Mouse (Mus musculus): ENCODE data around the gene Dnajc24. TPM values are rescaled to one million over a fixed set of nuclear protein-coding genes. Genes with fewer than 3 reads are reported as not detected.

Dnajc24 gene
- 39.4 and 45.0 TPM in 2 replicates for polyA plus RNA-seq (2014; fragmentation: Nextera tagmentation; extraction: Ambion mirVana)

- Histone ChIP-seq H3K27ac (ENCODE audit: low read depth, low read length) (peak within 1 kb of the TSS; percentile 51; the same call in 1 of the 2 replicates), H3K36me3 (ENCODE audit: control insufficient read depth, insufficient read depth, low read length) (peaks cover 3% of the 10 kb centered on the region; the same call in 1 of the 2 replicates), H3K9ac (ENCODE audit: low read depth, low read length) (peak within 1 kb of the TSS; percentile 87), H3K4me1 (ENCODE audit: control insufficient read depth, insufficient read depth, low read length) (no peaks in the 10 kb centered on the region), H3K4me2 (replicated peaks; ENCODE audit: low read depth, low read length) (peak within 1 kb of the TSS; percentile 64), H3K9me3 (ENCODE audit: control insufficient read depth, low read length) (no peaks in the 10 kb centered on the region), H3K4me3 (ENCODE audit: low read length) (peak within 1 kb of the TSS; percentile 87), H3K27me3 (ENCODE audit: control insufficient read depth, insufficient read depth, low read length) (no peaks in the 10 kb centered on the region)
- ATAC-seq (ENCODE audit: low FRiP score, low TSS enrichment) = peak; percentile 99
- 2% methylated on average over 44 of the region's 44 CpGs for WGBS
These were observed at the start of gene Dnajc24 for GRCm38 (mm10) chr2:106002835-106003739. Dnajc24 (minus strand) TSS chr2:106003549.

DNA sequence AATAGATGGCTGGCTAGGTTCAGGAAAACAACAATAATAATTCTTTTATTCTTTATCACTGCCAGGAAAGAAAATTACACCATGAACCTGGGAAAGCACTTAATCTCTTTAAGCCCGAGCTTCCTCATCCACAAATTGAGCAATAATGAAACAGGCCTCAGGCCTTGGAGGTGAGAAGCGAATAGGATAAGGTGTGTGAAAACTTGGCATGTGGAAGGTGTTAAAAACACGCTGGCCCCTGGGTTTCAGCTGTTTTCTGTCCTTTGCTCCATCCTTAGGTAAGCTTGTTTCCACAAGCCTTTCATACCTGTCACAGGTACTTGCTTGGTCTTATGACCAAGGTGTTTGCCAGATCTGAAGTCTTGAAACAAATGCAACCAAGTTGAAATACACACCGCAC is 43.3 kb upstream of the Dnajc24 start:
- ATAC-seq (ENCODE audit: low FRiP score, low TSS enrichment) = no peak
- H3K36me3 ChIP-seq (ENCODE audit: control insufficient read depth, insufficient read depth, low read length) = no peaks in the 10 kb centered on the region
- WGBS = 78% methylated on average over 4 of the region's 4 CpGs

DNA sequence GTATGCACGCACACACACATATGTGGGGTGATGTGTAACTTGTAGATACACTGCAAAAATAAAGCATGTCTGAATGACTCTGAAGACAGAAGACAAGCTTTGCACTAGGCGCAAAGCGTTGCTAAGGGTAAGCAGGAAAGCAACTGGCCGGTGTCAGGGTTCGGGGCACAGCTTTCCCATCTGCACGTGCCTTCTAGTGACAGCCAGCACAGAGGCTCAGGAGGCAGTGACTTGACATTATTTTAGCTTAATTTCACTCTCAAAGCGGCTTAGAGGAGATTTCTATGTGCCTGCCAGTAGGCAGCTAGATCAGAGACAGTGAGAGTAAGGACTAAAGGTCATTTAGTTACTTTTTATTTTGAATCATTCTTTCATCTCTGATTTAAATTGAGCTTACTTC is 39.1 kb upstream of the Dnajc24 start:
- Histone ChIP-seq H3K4me2 (replicated peaks; ENCODE audit: low read depth, low read length) (no peak overlapping the region), H3K4me3 (ENCODE audit: low read length) (no peak overlapping the region), H3K36me3 (ENCODE audit: control insufficient read depth, insufficient read depth, low read length) (no peaks in the 10 kb centered on the region), H3K9me3 (ENCODE audit: control insufficient read depth, low read length) (no peaks in the 10 kb centered on the region), H3K9ac (ENCODE audit: low read depth, low read length) (no peak overlapping the region), H3K27me3 (ENCODE audit: control insufficient read depth, insufficient read depth, low read length) (no peaks in the 10 kb centered on the region), H3K27ac (ENCODE audit: low read depth, low read length) (no peak overlapping the region), H3K4me1 (ENCODE audit: control insufficient read depth, insufficient read depth, low read length) (no peaks in the 10 kb centered on the region)
- WGBS = 86% methylated on average over 7 of the region's 7 CpGs
- ATAC-seq (ENCODE audit: low FRiP score, low TSS enrichment) = no peak

More for the DNA sequence above, 43.3 kb upstream of the Dnajc24 start:
- H3K27me3 ChIP-seq (ENCODE audit: control insufficient read depth, insufficient read depth, low read length) = no peaks in the 10 kb centered on the region
- no peak overlapping the region for H3K4me3 ChIP-seq (ENCODE audit: low read length)
- H3K9ac ChIP-seq (ENCODE audit: low read depth, low read length) = no peak overlapping the region
- no peaks in the 10 kb centered on the region for H3K4me1 ChIP-seq (ENCODE audit: control insufficient read depth, insufficient read depth, low read length)
- no peak overlapping the region for H3K27ac ChIP-seq (ENCODE audit: low read depth, low read length)
- no peak overlapping the region for H3K4me2 ChIP-seq (replicated peaks; ENCODE audit: low read depth, low read length)
- H3K9me3 ChIP-seq (ENCODE audit: control insufficient read depth, low read length) = no peaks in the 10 kb centered on the region

DNA sequence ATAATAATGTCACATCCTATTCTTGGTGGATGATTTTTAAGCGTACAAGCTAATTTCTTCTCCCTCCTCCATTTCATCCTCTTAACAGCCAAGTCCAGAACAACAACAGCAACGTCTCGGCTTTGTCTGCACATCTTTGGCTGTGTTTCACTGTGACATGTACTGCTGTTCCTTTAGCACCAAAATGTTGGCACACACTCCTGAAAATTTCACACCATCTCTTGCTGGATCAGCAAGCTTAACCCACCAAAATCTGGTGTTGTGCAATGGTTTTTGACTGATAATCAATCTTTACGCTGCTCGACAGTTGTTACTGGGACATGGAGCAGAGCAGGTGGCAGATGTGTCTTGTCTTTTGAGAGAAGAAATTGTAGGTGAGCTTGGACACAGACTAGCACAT is 38.6 kb upstream of the Dnajc24 start:
- WGBS = 92% methylated on average over 5 of the region's 5 CpGs
- H3K9me3 ChIP-seq (ENCODE audit: control insufficient read depth, low read length) = no peaks in the 10 kb centered on the region

DNA sequence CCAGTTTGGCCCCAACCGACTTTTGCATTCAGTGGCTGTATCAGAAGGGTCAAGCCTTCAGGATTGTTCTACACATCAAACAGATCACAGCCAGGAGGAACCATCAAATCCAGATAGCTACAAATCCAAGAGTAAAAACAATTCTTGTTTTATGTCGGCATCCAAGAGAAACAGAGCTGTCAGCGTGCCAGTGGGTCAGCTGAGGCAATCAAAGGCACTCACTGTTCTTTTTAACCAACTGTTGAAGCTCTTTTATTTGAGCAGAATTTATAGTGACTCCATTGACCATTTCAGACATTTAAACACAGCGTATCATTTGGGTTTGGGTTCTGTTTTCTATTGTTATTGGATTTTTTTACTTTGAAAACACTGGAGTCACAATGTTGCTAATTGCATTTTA is 34.9 kb upstream of the Dnajc24 start:
- no peaks in the 10 kb centered on the region for H3K36me3 ChIP-seq (ENCODE audit: control insufficient read depth, insufficient read depth, low read length)
- H3K27me3 ChIP-seq (ENCODE audit: control insufficient read depth, insufficient read depth, low read length) = no peaks in the 10 kb centered on the region
- no peaks in the 10 kb centered on the region for H3K4me1 ChIP-seq (ENCODE audit: control insufficient read depth, insufficient read depth, low read length)
- 63% methylated on average over 4 of the region's 4 CpGs for WGBS
- no peak overlapping the region for H3K9ac ChIP-seq (ENCODE audit: low read depth, low read length)
- no peak for ATAC-seq (ENCODE audit: low FRiP score, low TSS enrichment)
- no peak overlapping the region for H3K4me3 ChIP-seq (ENCODE audit: low read length)
- no peaks in the 10 kb centered on the region for H3K9me3 ChIP-seq (ENCODE audit: control insufficient read depth, low read length)
- H3K27ac ChIP-seq (ENCODE audit: low read depth, low read length) = no peak overlapping the region
- no peak overlapping the region for H3K4me2 ChIP-seq (replicated peaks; ENCODE audit: low read depth, low read length)

More for the DNA sequence above, 38.6 kb upstream of the Dnajc24 start:
- Histone ChIP-seq H3K36me3 (ENCODE audit: control insufficient read depth, insufficient read depth, low read length) (no peaks in the 10 kb centered on the region), H3K27ac (ENCODE audit: low read depth, low read length) (no peak overlapping the region), H3K27me3 (ENCODE audit: control insufficient read depth, insufficient read depth, low read length) (no peaks in the 10 kb centered on the region), H3K9ac (ENCODE audit: low read depth, low read length) (no peak overlapping the region), H3K4me2 (replicated peaks; ENCODE audit: low read depth, low read length) (no peak overlapping the region), H3K4me3 (ENCODE audit: low read length) (no peak overlapping the region), H3K4me1 (ENCODE audit: control insufficient read depth, insufficient read depth, low read length) (no peaks in the 10 kb centered on the region)
- no peak for ATAC-seq (ENCODE audit: low FRiP score, low TSS enrichment)

DNA sequence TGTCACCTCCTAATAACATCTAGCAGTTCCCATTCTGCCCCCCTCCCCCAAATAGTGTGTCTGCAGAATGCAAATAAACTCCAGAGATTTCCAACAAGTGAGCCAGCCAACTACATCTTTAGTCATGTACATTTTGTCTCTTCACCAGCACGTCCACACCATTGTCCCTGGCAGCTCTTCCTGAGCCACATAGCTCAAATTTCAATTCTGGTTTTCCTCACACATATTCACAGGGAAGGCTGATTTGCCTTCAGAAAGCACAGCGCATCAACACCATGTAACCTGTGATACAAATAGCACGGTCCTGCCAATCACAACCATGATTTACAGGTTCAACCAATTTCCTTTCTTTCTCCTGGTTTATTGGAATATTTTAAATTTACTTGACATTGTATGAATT is 21.5 kb upstream of the Dnajc24 start:
- Histone ChIP-seq H3K36me3 (ENCODE audit: control insufficient read depth, insufficient read depth, low read length) (no peaks in the 10 kb centered on the region), H3K9ac (ENCODE audit: low read depth, low read length) (no peak overlapping the region), H3K4me3 (ENCODE audit: low read length) (no peak overlapping the region), H3K4me1 (ENCODE audit: control insufficient read depth, insufficient read depth, low read length) (no peaks in the 10 kb centered on the region), H3K27me3 (ENCODE audit: control insufficient read depth, insufficient read depth, low read length) (no peaks in the 10 kb centered on the region), H3K27ac (ENCODE audit: low read depth, low read length) (no peak overlapping the region), H3K9me3 (ENCODE audit: control insufficient read depth, low read length) (no peaks in the 10 kb centered on the region), H3K4me2 (replicated peaks; ENCODE audit: low read depth, low read length) (no peak overlapping the region)
- WGBS = 75% methylated on average over 3 of the region's 3 CpGs
- ATAC-seq (ENCODE audit: low FRiP score, low TSS enrichment) = no peak

GRCm38 (mm10) chr2:106008415-106008814 is 5.1 kb upstream of the Dnajc24 start:
- Histone ChIP-seq H3K27me3 (ENCODE audit: control insufficient read depth, insufficient read depth, low read length) (no peaks in the 10 kb centered on the region), H3K4me3 (ENCODE audit: low read length) (no peak overlapping the region), H3K36me3 (ENCODE audit: control insufficient read depth, insufficient read depth, low read length) (no peaks in the 10 kb centered on the region), H3K9me3 (ENCODE audit: control insufficient read depth, low read length) (no peaks in the 10 kb centered on the region), H3K4me2 (replicated peaks; ENCODE audit: low read depth, low read length) (no peak overlapping the region), H3K27ac (ENCODE audit: low read depth, low read length) (no peak overlapping the region), H3K9ac (ENCODE audit: low read depth, low read length) (no peak overlapping the region), H3K4me1 (ENCODE audit: control insufficient read depth, insufficient read depth, low read length) (no peaks in the 10 kb centered on the region)
- ATAC-seq (ENCODE audit: low FRiP score, low TSS enrichment) = no peak
- WGBS = 74% methylated on average over 2 of the region's 2 CpGs

GRCm38 (mm10) chr2:105987999-105988398 is 15.3 kb downstream of the Dnajc24 start:
- H3K36me3 ChIP-seq (ENCODE audit: control insufficient read depth, insufficient read depth, low read length) = no peaks in the 10 kb centered on the region
- H3K4me3 ChIP-seq (ENCODE audit: low read length) = no peak overlapping the region
- ATAC-seq (ENCODE audit: low FRiP score, low TSS enrichment) = no peak
- H3K9me3 ChIP-seq (ENCODE audit: control insufficient read depth, low read length) = no peaks in the 10 kb centered on the region
- H3K4me1 ChIP-seq (ENCODE audit: control insufficient read depth, insufficient read depth, low read length) = no peaks in the 10 kb centered on the region
- H3K4me2 ChIP-seq (replicated peaks; ENCODE audit: low read depth, low read length) = no peak overlapping the region
- H3K9ac ChIP-seq (ENCODE audit: low read depth, low read length) = no peak overlapping the region
- no peaks in the 10 kb centered on the region for H3K27me3 ChIP-seq (ENCODE audit: control insufficient read depth, insufficient read depth, low read length)
- WGBS = 33% methylated on average over 2 of the region's 2 CpGs
- no peak overlapping the region for H3K27ac ChIP-seq (ENCODE audit: low read depth, low read length)

DNA sequence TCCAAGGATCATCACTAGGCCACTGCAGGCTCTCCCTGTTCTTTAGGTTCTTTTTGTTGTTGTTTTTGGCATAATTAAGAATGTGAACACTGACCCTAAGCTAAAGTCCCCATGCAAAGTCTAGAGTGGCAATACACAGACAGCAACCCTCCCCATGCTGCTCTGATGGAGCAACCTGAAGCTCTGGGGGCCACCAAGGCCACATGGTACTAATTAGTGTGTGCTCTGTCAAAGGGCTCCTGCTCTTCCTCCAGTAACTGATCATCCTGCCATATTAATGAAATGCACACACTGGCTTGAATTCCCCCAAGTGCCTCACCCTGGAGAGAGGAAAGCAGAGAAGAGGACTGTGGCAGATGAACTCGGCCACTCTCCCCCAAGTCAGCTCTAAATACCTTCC is 16.2 kb downstream of the Dnajc24 start:
- H3K4me3 ChIP-seq (ENCODE audit: low read length) = no peak overlapping the region
- H3K27me3 ChIP-seq (ENCODE audit: control insufficient read depth, insufficient read depth, low read length) = no peaks in the 10 kb centered on the region
- no peaks in the 10 kb centered on the region for H3K9me3 ChIP-seq (ENCODE audit: control insufficient read depth, low read length)
- H3K27ac ChIP-seq (ENCODE audit: low read depth, low read length) = no peak overlapping the region
- H3K4me1 ChIP-seq (ENCODE audit: control insufficient read depth, insufficient read depth, low read length) = no peaks in the 10 kb centered on the region
- H3K36me3 ChIP-seq (ENCODE audit: control insufficient read depth, insufficient read depth, low read length) = no peaks in the 10 kb centered on the region
- WGBS = 43% methylated on average over 1 of the region's 1 CpGs
- no peak overlapping the region for H3K9ac ChIP-seq (ENCODE audit: low read depth, low read length)
- ATAC-seq (ENCODE audit: low FRiP score, low TSS enrichment) = no peak
- H3K4me2 ChIP-seq (replicated peaks; ENCODE audit: low read depth, low read length) = no peak overlapping the region
